Mouse (Mus musculus) hindbrain, postnatal 0 days (tissue): ENCODE results near the gene Gga3. TPM values are rescaled to one million over a fixed set of nuclear protein-coding genes. Genes with fewer than 3 reads are reported as not detected.
A peak's percentile ranks its signal among the peaks of the same experiment; 100 is the strongest.

Experiments used
- ATAC-seq: fragments of 200-750 bp; cut with Nextera tagmentation; 2 replicates; pipeline ENCODE4 v1.8.0; 2017; ENCODE audit warnings: mild to moderate bottlenecking, moderate TSS enrichment, moderate library complexity
- DNase-seq: peaks from one replicate; pipeline ENCODE4 v3.0.0-alpha.2; 2015; ENCODE audit warnings: low spot score
- H3K27ac ChIP-seq: fragments of 300-500 bp; sonication (generic); 2 replicates; pipeline ENCODE4 v1.5.1; 2014; ENCODE audit warnings: mild to moderate bottlenecking
- H3K27me3 ChIP-seq: fragments of 300-500 bp; sonication (generic); 2 replicates; pipeline ENCODE4 v1.6.1; 2014; ENCODE audit warnings: low read length, mixed read lengths; ENCODE audit not compliant: insufficient read depth
- H3K36me3 ChIP-seq: fragments of 300-500 bp; sonication (generic); 2 replicates; pipeline ENCODE4 v1.6.1; 2014; ENCODE audit warnings: low read length, mixed read lengths; ENCODE audit not compliant: insufficient read depth
- H3K4me1 ChIP-seq: fragments of 300-500 bp; sonication (generic); 2 replicates; pipeline ENCODE4 v1.6.1; 2014; ENCODE audit warnings: antibody characterized with exemption, low read length, mixed read lengths; ENCODE audit not compliant: insufficient read depth
- H3K4me2 ChIP-seq: fragments of 300-500 bp; sonication (generic); 2 replicates; pipeline ENCODE4 v1.6.1; 2014; ENCODE audit warnings: low read depth, mild to moderate bottlenecking, low read length, moderate library complexity, mixed read lengths
- H3K4me3 ChIP-seq: fragments of 300-500 bp; sonication (generic); 2 replicates; pipeline ENCODE4 v1.5.1; 2014; ENCODE audit warnings: low read length
- H3K9ac ChIP-seq: fragments of 300-500 bp; sonication (generic); replicated peaks from 2 replicates; pipeline ENCODE4 v1.6.1; 2014; ENCODE audit warnings: mild to moderate bottlenecking, low read length, moderate library complexity, mixed read lengths
- H3K9me3 ChIP-seq: fragments of 300-500 bp; sonication (generic); 2 replicates; pipeline ENCODE4 v1.6.1; 2016; ENCODE audit warnings: low read length, mixed read lengths
- CTCF ChIP-seq: IDR thresholded peaks from 2 replicates; pipeline ENCODE4 v1.5.1; 2016; ENCODE audit warnings: antibody characterized with exemption, control low read depth, low read depth
- WGBS: fragments of 180-500 bp; shearing (Covaris S2); extraction: QIAGEN DNeasy Blood & Tissue Kit; methylation state at CpG from one replicate; pipeline ENCODE4 v1.1.7; 2014; 5-methylcytosine and 5-hydroxymethylcytosine counted together
- polyA plus RNA-seq: library from polyadenylated mRNA; unstranded; fragments of >200 nt; fragmentation: Nextera tagmentation; extraction: Ambion mirVana; gene quantifications from 2 replicates; pipeline ENCODE4 v1.2.1, GENCODE M21; 2015
- total RNA-seq: library from RNA; depleted of rRNA; stranded (reverse); fragments of >200 nt; gene quantifications from 2 replicates; pipeline ENCODE4 v1.2.3, GENCODE M21; 2014

The Gga3 gene
- total and polyA plus RNA-seq, 2 experiments from 2014 or later, result 16.9 to 38.2 TPM

DNA sequence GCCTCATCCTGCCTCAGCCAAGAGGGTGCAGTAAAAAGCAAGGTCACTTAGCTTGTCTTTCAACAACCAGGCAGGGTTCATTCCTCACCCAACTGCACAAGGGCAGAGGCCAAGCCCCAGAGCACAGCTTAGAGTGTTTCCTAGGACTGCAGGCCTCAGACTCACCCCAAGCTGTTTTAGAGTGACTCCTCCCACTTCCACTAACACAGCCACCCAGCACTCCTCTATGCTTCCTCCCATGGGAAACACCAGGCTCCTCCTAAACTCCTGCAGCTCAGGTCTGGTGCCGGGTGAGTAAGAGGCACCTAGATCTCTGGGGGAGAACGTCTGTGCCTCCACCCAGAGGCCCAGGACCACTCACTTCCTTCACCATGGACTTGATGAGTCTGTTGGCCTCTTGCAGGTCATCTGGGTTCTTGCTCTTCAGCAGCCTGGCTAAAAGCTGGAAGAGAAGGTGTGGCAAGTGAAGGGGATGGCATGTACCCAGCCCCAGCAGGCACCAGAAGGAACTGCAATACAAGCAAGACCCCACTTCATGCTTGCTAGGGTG, 13.2 kb downstream of the Gga3 start:
- ATAC-seq, result no peak
- H3K27ac ChIP-seq, result no peak overlapping the region
- H3K9ac ChIP-seq, result no peak overlapping the region
- H3K36me3 ChIP-seq, result peaks cover 75% of the 10 kb centered on the region
- no peaks in the 10 kb centered on the region for H3K9me3 ChIP-seq
- H3K4me3 ChIP-seq, result no peak overlapping the region
- no peaks in the 10 kb centered on the region for H3K27me3 ChIP-seq
- H3K4me2 ChIP-seq, result no peak overlapping the region
- DNase-seq, result no peak
- no peak for TF ChIP-seq CTCF
- 88% methylated on average over 2 of the region's 2 CpGs for WGBS
- H3K4me1 ChIP-seq, result no peaks in the 10 kb centered on the region

DNA sequence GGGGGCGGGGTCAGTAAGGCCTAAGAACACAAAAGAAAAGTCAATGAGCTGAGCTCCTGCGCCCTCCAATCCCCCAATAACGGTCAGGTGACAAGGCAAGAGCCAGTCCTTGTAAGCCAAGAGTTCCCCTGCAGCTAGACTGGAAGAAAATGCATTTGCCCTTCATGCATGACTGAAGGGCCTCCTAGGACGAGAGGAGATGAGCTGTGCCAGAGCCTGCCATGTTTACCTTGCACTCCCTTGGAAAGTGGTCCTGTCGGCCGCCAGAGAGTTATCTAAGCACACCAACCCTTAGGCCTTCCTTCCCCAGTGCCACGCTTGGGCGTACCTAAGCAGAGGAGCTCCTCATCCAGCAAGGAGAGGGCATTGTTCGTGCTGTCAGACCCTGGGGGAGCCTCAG, 15.9 kb downstream of the Gga3 start:
- Histone ChIP-seq H3K9me3 (no peaks in the 10 kb centered on the region), H3K4me1 (no peaks in the 10 kb centered on the region), H3K27me3 (no peaks in the 10 kb centered on the region), H3K4me3 (no peak overlapping the region), H3K4me2 (no peak overlapping the region), H3K36me3 (peaks cover 85% of the 10 kb centered on the region), H3K27ac (peak overlapping the region; percentile 45; the same call in 1 of the 2 replicates), H3K9ac (no peak overlapping the region)
- WGBS, result 76% methylated on average over 9 of the region's 9 CpGs
- 0 out of 2 replicates have a peak, but pooled peaks have one; percentile 22 for ATAC-seq
- no peak for TF ChIP-seq CTCF
- DNase-seq, result peak; percentile 40

GRCm38 (mm10) chr11:115586403-115586802, 17.4 kb downstream of the Gga3 start:
- no peaks in the 10 kb centered on the region for H3K27me3 ChIP-seq
- no peak for DNase-seq
- H3K36me3 ChIP-seq, result peaks cover 87% of the 10 kb centered on the region
- H3K9me3 ChIP-seq, result no peaks in the 10 kb centered on the region
- H3K4me3 ChIP-seq, result no peak overlapping the region
- no peaks in the 10 kb centered on the region for H3K4me1 ChIP-seq
- no peak overlapping the region for H3K4me2 ChIP-seq
- TF ChIP-seq CTCF, result no peak
- no peak for ATAC-seq
- no peak overlapping the region for H3K9ac ChIP-seq
- no peak overlapping the region for H3K27ac ChIP-seq
- 88% methylated on average over 9 of the region's 9 CpGs for WGBS

GRCm38 (mm10) chr11:115585573-115586100, 18.2 kb downstream of the Gga3 start:
- WGBS, result 87% methylated on average over 7 of the region's 7 CpGs
- no peak for TF ChIP-seq CTCF
- H3K9ac ChIP-seq, result no peak overlapping the region
- H3K36me3 ChIP-seq, result peaks cover 86% of the 10 kb centered on the region
- DNase-seq (no peak), ATAC-seq (no peak)
- H3K27ac ChIP-seq, result no peak overlapping the region
- no peak overlapping the region for H3K4me2 ChIP-seq
- H3K4me1 ChIP-seq, result no peaks in the 10 kb centered on the region
- H3K27me3 ChIP-seq, result no peaks in the 10 kb centered on the region
- H3K9me3 ChIP-seq, result no peaks in the 10 kb centered on the region
- H3K4me3 ChIP-seq, result no peak overlapping the region

GRCm38 (mm10) chr11:115584376-115585073, 19.3 kb downstream of the Gga3 start:
- no peaks in the 10 kb centered on the region for H3K4me1 ChIP-seq
- 0 out of 2 replicates have a peak overlapping the region, but pooled peaks have one; percentile 7 for H3K27ac ChIP-seq
- TF ChIP-seq CTCF, result no peak
- H3K4me2 ChIP-seq, result no peak overlapping the region
- 84% methylated on average over 10 of the region's 10 CpGs for WGBS
- H3K9ac ChIP-seq, result no peak overlapping the region
- ATAC-seq (no peak), DNase-seq (no peak)
- no peak overlapping the region for H3K4me3 ChIP-seq
- peaks cover 84% of the 10 kb centered on the region for H3K36me3 ChIP-seq
- H3K9me3 ChIP-seq, result no peaks in the 10 kb centered on the region
- H3K27me3 ChIP-seq, result no peaks in the 10 kb centered on the region

GRCm38 (mm10) chr11:115582913-115583606, 20.8 kb downstream of the Gga3 start:
- Histone ChIP-seq H3K27ac (peak overlapping the region; percentile 13; the same call in 1 of the 2 replicates), H3K4me2 (no peak overlapping the region), H3K4me1 (no peaks in the 10 kb centered on the region), H3K9me3 (no peaks in the 10 kb centered on the region), H3K27me3 (no peaks in the 10 kb centered on the region), H3K9ac (no peak overlapping the region), H3K4me3 (no peak overlapping the region), H3K36me3 (peaks cover 84% of the 10 kb centered on the region)
- 74% methylated on average over 10 of the region's 10 CpGs for WGBS
- no peak for TF ChIP-seq CTCF
- DNase-seq, result no peak
- no peak for ATAC-seq

DNA sequence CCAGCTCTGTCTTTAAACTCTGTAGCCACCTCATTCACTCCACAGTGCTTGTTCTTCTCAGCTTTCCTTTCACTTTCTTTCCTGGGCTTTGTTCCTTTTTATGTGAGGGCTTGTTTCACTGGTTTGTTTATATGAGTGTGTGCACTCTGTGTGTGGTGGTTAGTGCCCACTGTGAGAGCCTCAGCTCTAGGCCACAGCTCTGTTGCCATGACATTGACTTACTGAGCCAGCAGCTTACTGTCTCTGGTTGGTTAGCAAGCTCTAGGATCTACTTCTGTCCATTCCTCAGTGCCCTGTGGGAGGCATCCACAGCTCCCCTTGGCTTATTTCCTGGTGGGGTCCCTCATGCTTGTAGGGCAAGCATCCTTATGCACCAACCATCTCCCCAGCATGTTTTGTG, 24.8 kb downstream of the Gga3 start:
- Histone ChIP-seq H3K4me3 (no peak overlapping the region), H3K4me2 (no peak overlapping the region), H3K9ac (no peak overlapping the region), H3K27me3 (no peaks in the 10 kb centered on the region), H3K36me3 (peaks cover 46% of the 10 kb centered on the region), H3K27ac (no peak overlapping the region), H3K4me1 (no peaks in the 10 kb centered on the region), H3K9me3 (no peaks in the 10 kb centered on the region)
- DNase-seq, result no peak
- no peak for ATAC-seq
- no peak for TF ChIP-seq CTCF
